Mouse (Mus musculus) WW6 (cell line): Measurements from ENCODE around the gene Fut9.

Experiments
- DNase-seq: peaks from one replicate; pipeline ENCODE4 v3.0.0-alpha.2; 2013; ENCODE audit warnings: low read depth, low spot score

Gene Fut9

DNA sequence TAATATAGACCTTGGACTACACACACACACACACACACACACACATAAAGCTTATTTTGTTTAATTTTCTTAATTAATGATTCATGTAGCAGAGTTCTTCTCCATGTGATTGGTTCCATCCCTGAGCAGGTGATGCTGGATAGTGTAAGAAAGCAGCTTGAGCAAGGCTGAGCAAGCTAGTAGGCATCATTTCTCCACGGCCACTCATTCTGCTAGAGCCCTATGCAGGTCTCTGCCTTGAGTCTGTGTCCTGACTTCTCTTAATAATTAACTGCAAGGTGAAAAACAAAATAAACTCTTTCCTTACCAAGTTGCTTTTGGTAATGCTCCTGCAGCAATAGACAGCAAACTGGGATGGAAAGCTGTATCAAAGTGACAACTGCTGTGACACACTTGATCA is 152.5 kb downstream of the Fut9 start:
- no peak for DNase-seq

DNA sequence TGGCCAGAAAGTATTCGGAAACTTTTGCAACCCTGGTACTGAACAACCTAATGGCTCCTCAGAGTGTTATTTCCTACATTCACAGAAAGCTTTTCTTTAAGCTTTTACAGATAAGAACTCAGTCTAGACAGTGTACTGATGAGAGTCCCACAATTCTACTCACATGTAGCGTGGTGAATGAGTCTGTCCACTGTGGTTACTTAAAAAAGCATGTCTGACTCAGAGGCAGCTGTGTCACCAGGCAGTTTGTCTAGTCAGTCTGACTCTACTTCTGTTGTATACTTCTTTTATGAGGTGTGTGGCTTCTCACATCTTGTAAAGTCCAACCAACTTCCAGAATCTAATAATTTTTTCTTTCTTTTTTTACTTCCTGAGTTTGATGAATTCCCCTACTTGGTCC is 154.5 kb downstream of the Fut9 start:
- DNase-seq = no peak

DNA sequence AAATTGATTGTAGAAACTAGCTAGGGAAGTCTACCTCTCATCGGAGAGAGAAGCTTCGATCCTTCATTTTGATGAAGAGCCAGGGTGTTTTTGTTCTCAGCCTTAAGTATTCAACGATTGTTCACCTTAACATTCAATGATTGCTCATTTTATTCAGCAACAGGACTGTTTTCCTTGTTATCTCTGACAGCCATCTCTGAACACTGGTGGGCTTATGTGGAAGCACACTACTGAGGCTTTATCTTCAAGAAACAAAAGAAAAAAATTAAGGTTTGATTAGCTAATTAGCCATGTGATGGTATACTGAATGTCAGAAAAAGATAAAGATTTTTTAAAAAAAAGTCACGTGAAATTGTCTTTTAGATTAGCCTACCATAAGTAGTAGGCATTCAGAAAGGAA is 158.1 kb downstream of the Fut9 start:
- DNase-seq = no peak

- no peak for DNase-seq
These were observed 166.8 kb downstream of the Fut9 start for GRCm38 (mm10) chr4:25633262-25633661.

DNA sequence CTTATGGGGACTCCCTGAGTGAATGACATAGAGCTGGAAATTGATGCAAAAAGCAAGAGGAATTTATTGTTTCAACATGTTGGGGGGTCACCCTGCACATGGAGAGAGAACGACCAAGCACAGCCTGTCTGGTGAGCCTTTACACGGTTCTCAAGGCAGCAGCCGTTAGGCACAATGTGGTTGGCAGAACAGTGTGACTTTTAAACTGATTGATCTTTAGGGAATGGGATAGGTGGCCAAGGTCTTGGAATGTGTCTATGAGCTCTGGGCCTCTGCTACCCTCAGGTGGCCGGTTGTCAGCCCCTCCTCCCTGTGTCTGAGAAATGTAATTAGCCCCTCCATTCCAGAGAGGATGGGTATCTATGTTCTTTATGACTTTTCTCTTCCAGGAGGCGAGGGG is 171.9 kb downstream of the Fut9 start:
- DNase-seq = no peak

DNA sequence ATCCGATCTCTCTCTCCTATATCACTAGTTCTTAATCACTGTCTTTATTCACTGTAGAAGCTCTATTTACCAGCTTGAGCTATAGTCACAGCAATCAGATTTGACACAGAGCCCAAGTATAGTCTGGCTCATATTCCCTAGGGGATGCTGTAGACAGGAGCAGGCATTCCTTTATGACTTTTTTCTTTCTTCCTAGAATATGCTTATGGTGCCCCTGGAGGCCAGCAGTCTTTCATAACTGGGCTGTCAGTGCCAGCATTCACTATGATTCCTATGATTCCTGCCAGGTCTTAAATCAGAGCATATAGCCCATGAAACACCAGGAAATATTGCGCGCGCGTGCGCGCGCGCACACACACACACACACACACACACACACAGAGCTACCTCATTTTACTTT is 172.6 kb downstream of the Fut9 start:
- DNase-seq = no peak

- no peak for DNase-seq
These were observed 173.0 kb downstream of the Fut9 start for GRCm38 (mm10) chr4:25627039-25627438.

- DNase-seq = no peak
These were observed 176.9 kb downstream of the Fut9 start for GRCm38 (mm10) chr4:25623176-25623575.

DNA sequence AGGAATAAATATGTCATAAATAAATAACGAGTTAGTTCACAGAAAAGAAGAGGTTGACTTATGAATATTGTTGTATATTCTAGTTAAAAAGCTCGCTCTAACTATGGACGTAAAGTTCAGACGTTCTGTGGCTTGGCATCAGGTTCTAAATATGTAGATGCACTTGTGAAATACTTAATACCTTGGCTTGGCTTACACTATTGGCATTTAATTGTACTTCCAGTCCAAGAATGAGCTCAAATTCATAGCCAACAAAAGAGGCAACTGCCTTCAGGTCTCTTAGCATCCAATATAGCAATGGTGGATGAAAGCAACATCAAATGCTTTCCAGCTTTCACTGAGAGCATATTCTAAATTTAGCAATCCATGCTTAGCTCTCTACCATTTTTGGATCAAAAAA is 182.7 kb downstream of the Fut9 start:
- no peak for DNase-seq

- no peak for DNase-seq
These were observed 186.6 kb downstream of the Fut9 start for GRCm38 (mm10) chr4:25613426-25613825.

GRCm38 (mm10) chr4:25610481-25610880 is 189.6 kb downstream of the Fut9 start:
- no peak for DNase-seq

- no peak for DNase-seq
These were observed 206.8 kb downstream of the Fut9 start for GRCm38 (mm10) chr4:25593218-25593617.
